In genomic region chr16:10769661-10770060, GRCm38 (mm10) we compare ENCODE assay signal across 12 mouse cellular contexts. TPM values are rescaled to one million over a fixed set of nuclear protein-coding genes. Genes with fewer than 3 reads are reported as not detected.
DNase-seq lines count a peak whose midpoint lies in the region; ATAC-seq and TF ChIP-seq lines count a peak whose summit lies in the region.
"Had no signal": no experiment of that assay in that cellular context is flagged by ENCODE, and none has a peak within 500 bp of the region (broad histone marks: within the 10 kb centered on the region; RNA-seq: fewer than 3 reads in every experiment).

No protein-coding gene starts in this region.

- H3K4me1 ChIP-seq in bone marrow, adult 2 months (ENCODE audit: control insufficient read depth, insufficient read depth, low read length), result peaks cover 13% of the 10 kb centered on the region

- 0 out of 2 replicates have a peak overlapping the region, but pooled peaks have one; percentile 19 for H3K27ac ChIP-seq in bone marrow, adult 2 months (ENCODE audit: control insufficient read depth, insufficient read depth, low read depth, low read length, poor library complexity)
- H3K27ac ChIP-seq: hindbrain, embryonic 14.5 days; layer of hippocampus, adult 2 months; liver, embryonic 13.5 days had no signal

- TF ChIP-seq POLR2A in bone marrow, adult 2 months (IDR thresholded peaks at IDR 0.05; ENCODE audit: borderline replicate concordance, control insufficient read depth, low read depth, low read length), result no peak

- DNase-seq in right cerebral cortex, adult 2 months (ENCODE audit: low spot score in 2 of 2), result peak; percentile 27 to 35
- no peak for DNase-seq in right cerebral cortex, postnatal 4 days
- peak; percentile 72 to 83 for DNase-seq in thymus, postnatal 36 days
- DNase-seq in kidney, postnatal 14 days, result no peak
- no peak for DNase-seq in c-Kit-positive CD71-positive TER-119-positive erythroid progenitor cells, embryonic 14.5 days (ENCODE audit: low spot score)
- DNase-seq: cerebellum, adult 8-10 months; liver, embryonic 13.5 days had no signal

- no peak for TF ChIP-seq CTCF in bone marrow, adult 2 months (IDR thresholded peaks at IDR 0.05; ENCODE audit: control insufficient read depth, insufficient read depth, low read length)

- ATAC-seq in monocyte, adult 5-6 weeks (replicated peaks; ENCODE audit: insufficient number of reproducible peaks, low FRiP score, low TSS enrichment, poor library complexity, severe bottlenecking), result peak; percentile 25; the same call in 1 of the 2 replicates
- ATAC-seq: midbrain, embryonic 16.5 days had no signal

- 14% methylated on average over 2 of the region's 2 CpGs for WGBS in bone marrow, adult 2 months

- no peak overlapping the region for H3K4me3 ChIP-seq in bone marrow, adult 2 months (replicated peaks; ENCODE audit: control insufficient read depth, low read depth, low read length)
- H3K4me3 ChIP-seq: layer of hippocampus, adult 2 months; liver, embryonic 13.5 days had no signal

RNA-seq across cellular contexts. Expression of gene Socs1, which starts 15.7 kb away (rescaled TPM):
- 2.8 and 4.8 TPM in 2 replicates for polyA plus RNA-seq in bone marrow, adult 2 months (2011; ENCODE audit: insufficient read depth, insufficient read length, low replicate concordance, missing spikeins)
- 1.4 to 6.3 TPM (median 1.5 TPM) in 3 replicates for total RNA-seq in monocyte, adult 5-6 weeks (2017)

RNA-seq across cellular contexts. Expression of gene Tnp2, which starts 18.8 kb away (rescaled TPM):
- polyA plus RNA-seq in bone marrow, adult 2 months (2011; ENCODE audit: insufficient read depth, insufficient read length, low replicate concordance, missing spikeins), result not detected in 2 replicates
- total RNA-seq in monocyte, adult 5-6 weeks (2017), result 6.7 TPM in 1 of 3 replicates, not detected in the others
- total RNA-seq: layer of hippocampus, adult 2 months had no signal
- polyA plus RNA-seq: hindbrain, embryonic 14.5 days; liver, embryonic 13.5 days; midbrain, embryonic 16.5 days had no signal

RNA-seq across cellular contexts. Expression of gene Prm3, which starts 21.1 kb away (rescaled TPM):
- polyA plus RNA-seq in bone marrow, adult 2 months (2011; ENCODE audit: insufficient read depth, insufficient read length, low replicate concordance, missing spikeins), result not detected in 2 replicates
- not detected in 3 replicates for total RNA-seq in monocyte, adult 5-6 weeks (2017)
- total RNA-seq: layer of hippocampus, adult 2 months had no signal
- polyA plus RNA-seq: hindbrain, embryonic 14.5 days; liver, embryonic 13.5 days; midbrain, embryonic 16.5 days had no signal

RNA-seq across cellular contexts. Expression of gene Prm2, which starts 26.3 kb away (rescaled TPM):
- not detected in 2 replicates for polyA plus RNA-seq in bone marrow, adult 2 months (2011; ENCODE audit: insufficient read depth, insufficient read length, low replicate concordance, missing spikeins)
- total RNA-seq in monocyte, adult 5-6 weeks (2017), result 6.1 to 11.8 TPM in 2 of 3 replicates, not detected in the other
- total RNA-seq: layer of hippocampus, adult 2 months had no signal
- polyA plus RNA-seq: hindbrain, embryonic 14.5 days; liver, embryonic 13.5 days; midbrain, embryonic 16.5 days had no signal

RNA-seq across cellular contexts. Expression of gene Prm1, which starts 36.0 kb away (rescaled TPM):
- 4.6 TPM in 1 of 2 replicates, not detected in the other for polyA plus RNA-seq in bone marrow, adult 2 months (2011; ENCODE audit: insufficient read depth, insufficient read length, low replicate concordance, missing spikeins)
- total RNA-seq in monocyte, adult 5-6 weeks (2017), result 1.5 to 7.7 TPM in 2 of 3 replicates, not detected in the other
- total RNA-seq: layer of hippocampus, adult 2 months had no signal
- polyA plus RNA-seq: liver, embryonic 13.5 days had no signal

Comparison
In these comparisons a context has a peak if more than half of its experiments do, and no peak if none do; other contexts are left out.
1. DNase-seq: peak in right cerebral cortex, adult 2 months (2 of 2) and thymus, postnatal 36 days (2 of 2); none in right cerebral cortex, postnatal 4 days (single experiment), kidney, postnatal 14 days (single experiment) and c-Kit-positive CD71-positive TER-119-positive erythroid progenitor cells, embryonic 14.5 days (single experiment).